Mouse (Mus musculus): ENCODE measurements around the gene Gm49711.

DNA sequence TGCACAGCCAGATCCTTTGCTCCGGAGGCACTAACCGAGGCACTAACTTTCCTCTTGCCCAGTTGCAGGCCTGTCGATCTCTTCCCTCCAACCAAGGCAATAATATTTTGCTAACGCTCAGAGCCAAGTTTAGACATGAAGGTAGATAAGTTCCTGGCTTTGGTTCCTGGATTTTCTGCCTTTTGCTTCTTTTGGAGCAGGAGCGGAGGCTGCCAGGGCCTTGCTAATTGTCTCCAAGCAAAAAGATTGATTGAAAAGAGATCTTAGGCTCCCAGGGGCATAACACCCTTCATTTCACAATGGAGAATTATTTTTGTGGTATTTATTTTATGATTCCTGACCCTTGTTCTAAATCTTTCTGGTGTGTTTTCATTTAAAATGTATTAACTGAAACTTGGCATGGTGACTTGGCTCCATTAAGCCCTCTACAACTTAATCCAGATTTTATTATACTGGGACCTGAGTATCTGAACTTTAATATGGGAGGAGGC lies 151.2 kb downstream of the Gm49711 start:
- TF ChIP-seq POLR2A (IDR thresholded peaks at IDR 0.05; ENCODE audit: extremely low read depth, insufficient read depth, low read length): no peak
- TF ChIP-seq CTCF (IDR thresholded peaks at IDR 0.05; ENCODE audit: extremely low read depth, insufficient read depth, low read length): no peak

Measured in cortical plate, adult 2 months (tissue).